Mouse (Mus musculus): ENCODE measurements around the gene Nufip1. TPM values are rescaled to one million over a fixed set of nuclear protein-coding genes. Genes with fewer than 3 reads are reported as not detected.
A peak's percentile ranks its signal among the peaks of the same experiment; 100 is the strongest.

Gene Nufip1
- polyA plus RNA-seq, 1 experiment = 6.4 TPM

DNA sequence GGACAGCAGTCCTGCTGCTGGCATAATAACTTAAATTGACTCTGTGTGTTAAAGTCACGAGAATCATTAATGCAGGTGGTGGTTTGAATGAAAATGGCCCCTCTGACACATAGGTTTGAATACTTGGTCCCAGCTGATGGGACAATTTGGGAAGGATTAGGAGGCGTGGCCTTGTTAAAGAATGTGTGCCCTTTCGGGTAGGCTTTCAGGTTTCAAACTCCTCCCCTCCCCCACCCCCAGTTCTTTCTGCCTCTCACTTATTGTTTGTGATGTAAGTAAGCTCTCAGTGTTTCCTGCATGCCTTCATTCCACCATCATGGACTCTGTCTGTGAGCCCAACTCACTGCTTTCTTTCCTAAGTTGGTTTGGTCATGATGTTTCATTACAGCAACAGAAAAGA, 16.6 kb downstream of the Nufip1 start:
- TF ChIP-seq CTCF (IDR thresholded peaks at IDR 0.05; ENCODE audit: extremely low read depth, insufficient read depth, low read length) (no peak), POLR2A (IDR thresholded peaks at IDR 0.05; ENCODE audit: extremely low read depth, insufficient read depth, low read length) (no peak)
- Histone ChIP-seq H3K27ac (ENCODE audit: insufficient read depth, low read length) (no peak overlapping the region), H3K4me1 (ENCODE audit: control insufficient read depth, insufficient read depth, low read length) (no peaks in the 10 kb centered on the region), H3K4me3 (ENCODE audit: insufficient read depth, low read length) (no peak overlapping the region)

DNA sequence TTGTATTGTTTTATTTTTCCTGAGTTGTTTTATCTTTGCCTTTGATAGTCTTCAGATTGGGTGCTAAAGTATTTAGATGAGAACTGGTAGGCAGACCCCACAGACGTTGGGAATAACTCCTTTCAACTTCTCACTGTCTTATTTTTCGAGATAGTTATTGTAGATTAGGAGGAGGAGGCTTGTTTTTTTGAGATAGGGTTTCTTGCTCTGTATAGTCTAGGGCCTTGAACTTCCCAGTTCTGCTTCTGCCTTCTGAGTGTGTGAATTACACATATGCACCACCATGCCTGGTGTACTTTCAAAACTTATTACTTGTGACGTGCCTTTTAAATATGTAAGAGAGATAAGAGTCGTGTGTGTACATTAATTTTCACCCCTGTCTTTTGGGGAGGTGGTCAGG, 17.5 kb downstream of the Nufip1 start:
- H3K4me1 ChIP-seq (ENCODE audit: control insufficient read depth, insufficient read depth, low read length) = no peaks in the 10 kb centered on the region
- TF ChIP-seq POLR2A (IDR thresholded peaks at IDR 0.05; ENCODE audit: extremely low read depth, insufficient read depth, low read length) = no peak
- no peak for TF ChIP-seq CTCF (IDR thresholded peaks at IDR 0.05; ENCODE audit: extremely low read depth, insufficient read depth, low read length)
- no peak overlapping the region for H3K4me3 ChIP-seq (ENCODE audit: insufficient read depth, low read length)
- H3K27ac ChIP-seq (ENCODE audit: insufficient read depth, low read length) = no peak overlapping the region

DNA sequence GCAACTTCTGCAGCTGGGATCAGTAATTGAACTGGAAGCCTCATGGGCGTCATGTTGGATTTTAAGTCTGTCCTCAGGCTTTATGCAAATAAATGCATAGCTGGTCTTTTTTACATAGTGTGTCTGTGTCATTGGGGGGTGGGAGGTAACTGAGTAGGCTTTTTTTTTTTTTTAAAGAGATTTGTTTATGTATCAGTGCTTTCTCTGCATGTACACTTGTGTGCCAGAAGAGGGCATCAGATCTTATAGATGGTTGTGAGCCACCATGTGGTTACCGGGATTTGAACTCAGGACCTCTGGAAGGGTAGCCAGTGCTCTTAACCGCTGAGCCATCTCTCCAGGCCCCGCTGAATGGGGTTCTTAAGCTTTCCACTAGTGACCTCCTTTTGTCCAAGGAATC, 24.3 kb downstream of the Nufip1 start:
- TF ChIP-seq CTCF (IDR thresholded peaks at IDR 0.05; ENCODE audit: extremely low read depth, insufficient read depth, low read length) = no peak
- TF ChIP-seq POLR2A (IDR thresholded peaks at IDR 0.05; ENCODE audit: extremely low read depth, insufficient read depth, low read length) = no peak
- Histone ChIP-seq H3K4me1 (ENCODE audit: control insufficient read depth, insufficient read depth, low read length) (no peaks in the 10 kb centered on the region), H3K4me3 (ENCODE audit: insufficient read depth, low read length) (no peak overlapping the region), H3K27ac (ENCODE audit: insufficient read depth, low read length) (no peak overlapping the region)

DNA sequence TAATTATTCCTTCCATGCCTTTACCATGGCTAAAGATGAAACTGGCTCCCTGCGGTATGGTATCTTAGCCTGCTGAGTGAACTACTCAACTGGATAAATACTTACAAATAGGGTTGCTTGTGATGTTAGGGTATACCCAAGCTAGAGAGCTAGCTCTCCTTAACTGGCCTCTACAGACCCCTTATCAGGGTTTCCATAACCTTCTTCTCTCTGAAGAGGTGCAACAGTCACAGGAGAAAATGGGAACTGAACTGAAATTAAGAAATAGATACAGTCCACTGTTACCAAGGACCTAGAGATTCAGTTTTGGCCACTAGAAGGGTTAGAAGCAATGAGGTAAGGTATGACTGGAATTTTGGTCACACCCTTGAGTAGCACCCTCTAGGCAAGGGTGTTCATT, 34.6 kb downstream of the Nufip1 start:
- Histone ChIP-seq H3K4me1 (ENCODE audit: control insufficient read depth, insufficient read depth, low read length) (no peaks in the 10 kb centered on the region), H3K4me3 (ENCODE audit: insufficient read depth, low read length) (no peak overlapping the region), H3K27ac (ENCODE audit: insufficient read depth, low read length) (no peak overlapping the region)
- TF ChIP-seq POLR2A (IDR thresholded peaks at IDR 0.05; ENCODE audit: extremely low read depth, insufficient read depth, low read length) (no peak), CTCF (IDR thresholded peaks at IDR 0.05; ENCODE audit: extremely low read depth, insufficient read depth, low read length) (no peak)

DNA sequence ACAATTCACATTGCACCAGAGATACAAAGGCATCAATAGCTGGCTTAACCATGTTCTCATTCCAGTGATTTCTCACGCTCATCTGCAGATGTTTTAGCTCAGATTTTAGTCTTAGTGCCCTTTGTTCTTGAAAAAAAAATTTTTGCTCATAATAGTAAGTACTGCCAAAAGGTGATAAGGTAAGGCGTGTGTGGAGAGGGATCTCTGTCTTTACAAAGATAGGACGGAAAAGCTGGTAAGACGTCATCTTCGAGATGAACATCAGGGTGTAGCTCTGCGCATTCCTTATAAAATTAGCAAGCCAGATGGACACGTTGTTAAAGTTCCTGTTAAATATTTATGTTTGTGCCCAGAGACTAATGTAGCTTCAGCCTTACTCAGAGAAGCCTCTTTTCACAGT, 35.2 kb downstream of the Nufip1 start:
- no peak overlapping the region for H3K27ac ChIP-seq (ENCODE audit: insufficient read depth, low read length)
- TF ChIP-seq POLR2A (IDR thresholded peaks at IDR 0.05; ENCODE audit: extremely low read depth, insufficient read depth, low read length) = no peak
- TF ChIP-seq CTCF (IDR thresholded peaks at IDR 0.05; ENCODE audit: extremely low read depth, insufficient read depth, low read length) = no peak
- no peak overlapping the region for H3K4me3 ChIP-seq (ENCODE audit: insufficient read depth, low read length)
- H3K4me1 ChIP-seq (ENCODE audit: control insufficient read depth, insufficient read depth, low read length) = no peaks in the 10 kb centered on the region

DNA sequence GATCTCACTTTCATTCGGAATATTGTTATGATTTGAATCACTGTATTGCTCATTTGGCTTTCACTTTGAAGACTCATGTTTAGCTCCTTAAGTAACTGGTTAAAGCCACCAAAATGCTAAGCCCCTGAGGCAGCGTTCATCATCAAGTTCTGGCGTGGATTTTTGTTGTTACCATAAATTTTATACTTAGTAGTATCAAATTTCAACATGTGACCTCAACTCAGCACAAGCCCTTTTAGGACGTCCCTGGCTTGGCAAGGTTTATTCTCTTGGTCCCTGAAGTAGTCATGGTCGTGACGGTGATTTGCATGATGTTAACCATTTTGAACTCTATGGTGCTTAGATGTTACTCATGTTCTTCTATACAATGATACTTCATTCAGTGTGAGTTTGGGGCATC, 36.4 kb downstream of the Nufip1 start:
- H3K4me3 ChIP-seq (ENCODE audit: insufficient read depth, low read length) = no peak overlapping the region
- H3K4me1 ChIP-seq (ENCODE audit: control insufficient read depth, insufficient read depth, low read length) = no peaks in the 10 kb centered on the region
- no peak for TF ChIP-seq POLR2A (IDR thresholded peaks at IDR 0.05; ENCODE audit: extremely low read depth, insufficient read depth, low read length)
- H3K27ac ChIP-seq (ENCODE audit: insufficient read depth, low read length) = no peak overlapping the region

DNA sequence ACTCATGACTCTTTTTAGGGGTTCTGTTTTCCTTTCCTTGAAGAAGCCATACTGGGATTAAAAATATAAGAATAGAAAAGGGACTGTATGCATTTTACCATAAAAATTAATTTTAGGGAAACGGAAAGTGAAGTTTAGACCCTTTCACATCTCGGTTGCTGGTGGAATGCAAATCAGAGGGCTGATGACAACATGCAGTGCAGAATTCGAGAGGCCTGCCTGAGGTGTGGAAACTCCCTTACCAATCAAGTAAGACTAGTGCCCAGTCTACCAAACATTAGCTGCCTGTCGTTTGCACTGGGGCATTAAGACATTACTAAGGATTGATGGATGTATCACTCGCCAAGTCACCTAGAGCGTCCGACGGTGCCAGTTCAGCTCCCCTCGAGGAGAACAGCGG, 37.6 kb downstream of the Nufip1 start:
- Histone ChIP-seq H3K4me1 (ENCODE audit: control insufficient read depth, insufficient read depth, low read length) (no peaks in the 10 kb centered on the region), H3K27ac (ENCODE audit: insufficient read depth, low read length) (no peak overlapping the region), H3K4me3 (ENCODE audit: insufficient read depth, low read length) (no peak overlapping the region)
- TF ChIP-seq POLR2A (IDR thresholded peaks at IDR 0.05; ENCODE audit: extremely low read depth, insufficient read depth, low read length) (no peak), CTCF (IDR thresholded peaks at IDR 0.05; ENCODE audit: extremely low read depth, insufficient read depth, low read length) (no peak)

DNA sequence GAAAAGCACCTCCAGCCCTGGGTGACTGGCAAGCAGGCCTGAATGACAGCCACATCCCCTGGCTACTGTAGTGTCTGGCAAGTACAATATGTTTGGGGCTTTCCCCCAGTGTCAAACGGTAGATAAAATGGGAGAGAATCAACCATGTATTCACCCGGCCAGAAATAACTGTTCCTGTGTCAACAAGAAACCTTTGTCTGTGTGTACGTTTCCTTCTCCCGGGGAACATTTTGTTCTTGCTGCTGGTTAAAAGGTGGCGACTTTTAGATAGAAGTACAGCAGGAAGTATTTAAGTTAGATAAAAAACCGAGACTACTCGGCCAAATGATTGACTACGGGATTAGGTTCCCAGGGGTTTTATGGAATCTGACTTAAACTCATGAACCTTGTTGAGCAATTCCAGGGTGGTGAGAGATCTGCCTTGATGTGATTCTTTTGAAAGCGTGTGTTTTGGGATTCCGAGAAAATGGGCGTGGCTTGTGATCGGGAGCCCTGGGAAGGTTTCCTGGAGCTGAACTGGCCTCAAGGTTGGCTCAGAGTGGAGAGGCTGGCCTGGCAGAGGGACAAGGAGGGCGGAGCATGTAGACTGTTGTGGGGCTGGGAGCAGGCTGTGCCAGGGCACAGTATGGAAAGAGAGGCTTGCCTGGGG, 39.0 kb downstream of the Nufip1 start:
- H3K4me3 ChIP-seq (ENCODE audit: insufficient read depth, low read length) = no peak overlapping the region

DNA sequence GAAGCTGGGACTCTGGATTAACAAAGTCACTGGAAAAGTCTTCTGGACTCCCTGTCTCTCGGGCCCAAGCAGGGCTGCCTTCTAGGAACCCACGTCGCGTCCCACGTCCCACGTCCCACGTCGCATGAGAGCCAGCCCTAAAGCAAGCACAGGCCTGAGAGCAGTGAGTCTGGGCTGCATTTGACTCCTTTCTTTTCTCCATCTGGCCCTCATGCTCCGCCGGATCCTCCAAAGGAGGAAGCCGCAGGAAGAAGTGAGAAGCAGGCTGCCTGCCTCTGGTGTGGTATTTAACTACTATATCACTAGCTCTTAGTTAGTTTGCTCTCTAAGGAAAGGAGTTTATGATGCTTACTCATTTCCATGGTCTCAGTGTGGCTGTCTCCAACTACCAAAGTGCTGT, 39.8 kb downstream of the Nufip1 start:
- TF ChIP-seq POLR2A (IDR thresholded peaks at IDR 0.05; ENCODE audit: extremely low read depth, insufficient read depth, low read length) (no peak), CTCF (IDR thresholded peaks at IDR 0.05; ENCODE audit: extremely low read depth, insufficient read depth, low read length) (no peak)

More for the DNA sequence above, 39.0 kb downstream of the Nufip1 start:
- TF ChIP-seq CTCF (IDR thresholded peaks at IDR 0.05; ENCODE audit: extremely low read depth, insufficient read depth, low read length) (no peak), POLR2A (IDR thresholded peaks at IDR 0.05; ENCODE audit: extremely low read depth, insufficient read depth, low read length) (no peak)
- Histone ChIP-seq H3K4me1 (ENCODE audit: control insufficient read depth, insufficient read depth, low read length) (no peaks in the 10 kb centered on the region), H3K27ac (ENCODE audit: insufficient read depth, low read length) (0 out of 2 replicates have a peak overlapping the region, but pooled peaks have one; percentile 15)

DNA sequence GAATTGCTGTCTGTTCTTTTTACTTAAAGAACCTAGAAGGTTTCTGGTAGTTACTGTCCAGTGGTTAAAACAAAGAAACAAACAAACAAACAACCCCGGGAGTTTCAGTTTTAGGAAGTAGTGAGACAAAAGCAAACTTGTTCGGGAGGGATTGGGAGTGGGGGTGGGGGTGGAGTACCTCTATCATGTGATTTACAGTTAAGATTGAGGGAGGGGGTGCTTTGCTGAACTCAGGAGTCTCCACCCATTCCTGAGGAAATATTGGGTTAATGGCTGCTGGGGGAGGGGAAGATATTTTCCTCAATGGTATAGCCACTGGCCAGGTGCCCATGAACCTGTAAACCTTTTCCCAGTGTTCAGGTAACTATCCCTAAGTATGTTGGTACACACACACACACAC, 40.3 kb downstream of the Nufip1 start:
- no peak for TF ChIP-seq CTCF (IDR thresholded peaks at IDR 0.05; ENCODE audit: extremely low read depth, insufficient read depth, low read length)
- TF ChIP-seq POLR2A (IDR thresholded peaks at IDR 0.05; ENCODE audit: extremely low read depth, insufficient read depth, low read length) = no peak
- no peak overlapping the region for H3K27ac ChIP-seq (ENCODE audit: insufficient read depth, low read length)
- H3K4me3 ChIP-seq (ENCODE audit: insufficient read depth, low read length) = no peak overlapping the region
- no peaks in the 10 kb centered on the region for H3K4me1 ChIP-seq (ENCODE audit: control insufficient read depth, insufficient read depth, low read length)

More for the DNA sequence above, 39.8 kb downstream of the Nufip1 start:
- Histone ChIP-seq H3K4me3 (ENCODE audit: insufficient read depth, low read length) (no peak overlapping the region), H3K4me1 (ENCODE audit: control insufficient read depth, insufficient read depth, low read length) (no peaks in the 10 kb centered on the region), H3K27ac (ENCODE audit: insufficient read depth, low read length) (peak overlapping the region; percentile 3; the same call in 1 of the 2 replicates)
